Mouse (Mus musculus): ENCODE data around the gene Sag. TPM values are rescaled to one million over a fixed set of nuclear protein-coding genes. Genes with fewer than 3 reads are reported as not detected.
A peak's percentile ranks its signal among the peaks of the same experiment; 100 is the strongest.

Gene Sag
- polyA plus RNA-seq, 1 experiment from 2014 or later: 2.7 TPM

DNA sequence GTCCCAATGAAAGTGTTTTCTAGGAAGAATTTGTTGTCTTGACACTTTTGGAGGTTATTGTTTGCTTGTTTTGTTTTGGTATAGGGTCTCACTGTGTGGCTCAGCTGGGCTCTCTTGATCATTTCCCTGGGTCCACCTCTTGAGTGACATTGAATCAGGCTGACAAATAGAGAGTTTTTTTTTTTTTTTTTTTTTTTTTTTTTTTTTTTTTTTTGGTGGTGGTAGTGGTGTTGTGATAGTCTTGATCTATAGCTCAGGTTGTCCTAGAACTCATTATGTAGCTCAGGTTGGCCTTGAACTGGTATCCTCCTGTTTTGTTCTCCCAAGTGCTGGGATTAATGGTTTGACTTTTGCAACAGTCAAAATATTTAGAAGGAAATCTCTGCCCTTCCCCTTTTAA lies 61.4 kb downstream of the Sag start:
- Histone ChIP-seq H3K27me3 (no peaks in the 10 kb centered on the region), H3K9me3 (no peaks in the 10 kb centered on the region), H3K27ac (no peak overlapping the region), H3K4me1 (no peaks in the 10 kb centered on the region), H3K9ac (no peak overlapping the region), H3K4me2 (no peak overlapping the region), H3K4me3 (replicated peaks) (no peak overlapping the region), H3K36me3 (replicated peaks) (no peaks in the 10 kb centered on the region)
- no peak for ATAC-seq (ENCODE audit: low FRiP score)

DNA sequence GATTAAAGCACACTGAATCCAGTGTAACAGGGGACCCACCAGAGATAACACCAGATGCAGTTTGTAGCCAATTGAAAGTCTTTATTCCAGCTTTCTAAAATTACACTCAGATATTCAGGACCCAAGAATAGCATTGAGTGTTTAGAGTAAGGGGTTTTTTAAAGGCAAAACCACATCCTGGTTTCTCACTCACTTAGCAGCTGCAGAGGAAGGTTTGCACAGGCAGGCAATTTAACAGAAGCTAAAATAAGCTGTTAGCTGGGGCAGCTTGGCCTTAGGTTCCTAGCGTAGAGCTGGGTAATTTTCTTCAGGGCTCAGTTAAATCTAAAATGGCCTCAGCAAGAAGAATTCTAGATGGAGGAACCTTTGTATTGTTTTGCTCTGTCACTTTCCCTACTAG lies 63.2 kb downstream of the Sag start:
- Histone ChIP-seq H3K9ac (no peak overlapping the region), H3K9me3 (no peaks in the 10 kb centered on the region), H3K4me3 (replicated peaks) (no peak overlapping the region), H3K36me3 (replicated peaks) (no peaks in the 10 kb centered on the region), H3K4me1 (no peaks in the 10 kb centered on the region), H3K27me3 (no peaks in the 10 kb centered on the region), H3K4me2 (no peak overlapping the region), H3K27ac (no peak overlapping the region)
- WGBS: 88% methylated on average over 1 of the region's 1 CpGs
- no peak for ATAC-seq (ENCODE audit: low FRiP score)

DNA sequence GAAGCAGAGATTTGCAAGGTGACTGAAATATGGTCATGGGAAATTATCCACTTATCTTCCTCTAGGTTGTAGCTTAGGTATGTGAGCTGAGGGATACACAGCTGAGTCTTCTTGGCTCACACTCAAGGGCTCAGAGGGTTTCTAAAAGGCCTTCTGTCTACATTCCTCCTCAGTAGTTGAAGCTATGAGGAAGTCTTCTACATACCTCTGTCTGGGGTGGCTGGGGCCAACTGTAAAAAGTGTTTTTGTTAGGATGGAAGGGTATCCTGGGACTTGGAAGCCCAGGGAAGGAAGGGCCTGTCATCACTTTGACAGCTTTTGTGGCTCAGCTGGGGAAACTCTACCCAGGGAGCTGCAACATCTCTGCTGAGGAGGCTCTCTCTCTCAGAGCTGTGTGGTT lies 68.1 kb downstream of the Sag start:
- Histone ChIP-seq H3K9me3 (no peaks in the 10 kb centered on the region), H3K9ac (no peak overlapping the region), H3K27me3 (no peaks in the 10 kb centered on the region), H3K4me1 (no peaks in the 10 kb centered on the region), H3K4me3 (replicated peaks) (no peak overlapping the region), H3K4me2 (no peak overlapping the region), H3K27ac (no peak overlapping the region), H3K36me3 (replicated peaks) (no peaks in the 10 kb centered on the region)
- ATAC-seq (ENCODE audit: low FRiP score): no peak

GRCm38 (mm10) chr1:87873081-87873480 lies 69.6 kb downstream of the Sag start:
- Histone ChIP-seq H3K27me3 (no peaks in the 10 kb centered on the region), H3K4me2 (no peak overlapping the region), H3K36me3 (replicated peaks) (no peaks in the 10 kb centered on the region), H3K4me3 (replicated peaks) (no peak overlapping the region), H3K27ac (no peak overlapping the region), H3K9ac (no peak overlapping the region), H3K4me1 (peaks cover 7% of the 10 kb centered on the region), H3K9me3 (no peaks in the 10 kb centered on the region)
- no peak for ATAC-seq (ENCODE audit: low FRiP score)

- H3K27ac ChIP-seq: no peak overlapping the region
- WGBS: 97% methylated on average over 1 of the region's 1 CpGs
- ATAC-seq (ENCODE audit: low FRiP score): no peak
- no peak overlapping the region for H3K9ac ChIP-seq
- no peak overlapping the region for H3K4me3 ChIP-seq (replicated peaks)
- no peaks in the 10 kb centered on the region for H3K27me3 ChIP-seq
- H3K4me1 ChIP-seq: peaks cover 10% of the 10 kb centered on the region
- no peak overlapping the region for H3K4me2 ChIP-seq
- H3K9me3 ChIP-seq: no peaks in the 10 kb centered on the region
- H3K36me3 ChIP-seq (replicated peaks): 0 out of 2 replicates have a peak, but pooled peaks cover 3% of the 10 kb centered on the region
These were observed 72.6 kb downstream of the Sag start for GRCm38 (mm10) chr1:87876065-87876464.

DNA sequence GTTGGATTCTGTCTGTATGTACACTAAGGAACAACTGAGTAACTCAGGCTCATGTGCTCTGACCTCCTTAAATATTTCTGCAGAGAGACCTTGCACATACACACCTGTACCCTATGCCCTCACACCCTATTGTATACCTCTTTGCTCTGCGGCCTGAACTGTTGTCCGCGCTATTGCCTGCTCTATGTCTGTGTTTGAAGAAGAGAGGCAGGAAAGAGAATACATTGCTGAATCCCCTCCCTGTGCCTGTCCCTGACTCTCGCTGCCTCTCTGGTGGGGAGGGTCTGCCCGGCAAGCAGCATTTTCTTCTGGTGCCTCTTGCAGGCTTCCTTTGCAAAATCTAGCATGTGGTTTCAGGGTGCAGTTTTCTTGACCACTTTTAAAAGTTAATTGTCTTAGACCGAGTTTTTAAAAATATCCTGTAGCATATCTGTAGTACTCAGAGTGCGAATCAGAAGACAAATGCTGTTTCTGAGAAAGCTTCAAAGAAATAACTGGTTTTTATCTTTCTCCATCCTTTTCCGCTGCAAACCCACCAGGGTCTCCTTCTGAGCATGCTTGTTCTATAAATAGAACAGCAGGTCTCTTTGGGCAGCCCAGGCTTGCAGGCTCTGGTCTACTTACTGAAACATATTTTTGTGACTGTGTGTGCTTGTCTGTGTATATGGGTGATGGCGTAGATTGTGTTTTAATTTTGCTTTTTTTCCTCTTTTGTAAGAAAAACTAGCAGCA lies 74.2 kb downstream of the Sag start:
- H3K27me3 ChIP-seq: no peaks in the 10 kb centered on the region
- no peak overlapping the region for H3K27ac ChIP-seq
- H3K4me1 ChIP-seq: peaks cover 10% of the 10 kb centered on the region
- ATAC-seq (ENCODE audit: low FRiP score): no peak
- 0 out of 2 replicates have a peak, but pooled peaks cover 7% of the 10 kb centered on the region for H3K36me3 ChIP-seq (replicated peaks)
- H3K9me3 ChIP-seq: no peaks in the 10 kb centered on the region
- no peak overlapping the region for H3K4me2 ChIP-seq
- H3K4me3 ChIP-seq (replicated peaks): no peak overlapping the region
- H3K9ac ChIP-seq: no peak overlapping the region
- WGBS: 83% methylated on average over 9 of the region's 9 CpGs

- H3K4me1 ChIP-seq: peaks cover 10% of the 10 kb centered on the region
- no peaks in the 10 kb centered on the region for H3K9me3 ChIP-seq
- H3K4me2 ChIP-seq: no peak overlapping the region
- no peaks in the 10 kb centered on the region for H3K27me3 ChIP-seq
- no peak for ATAC-seq (ENCODE audit: low FRiP score)
- no peak overlapping the region for H3K4me3 ChIP-seq (replicated peaks)
- H3K9ac ChIP-seq: no peak overlapping the region
- no peak overlapping the region for H3K27ac ChIP-seq
- H3K36me3 ChIP-seq (replicated peaks): 0 out of 2 replicates have a peak, but pooled peaks cover 11% of the 10 kb centered on the region
- 85% methylated on average over 3 of the region's 3 CpGs for WGBS
These were observed 75.6 kb downstream of the Sag start for GRCm38 (mm10) chr1:87879034-87879433.

DNA sequence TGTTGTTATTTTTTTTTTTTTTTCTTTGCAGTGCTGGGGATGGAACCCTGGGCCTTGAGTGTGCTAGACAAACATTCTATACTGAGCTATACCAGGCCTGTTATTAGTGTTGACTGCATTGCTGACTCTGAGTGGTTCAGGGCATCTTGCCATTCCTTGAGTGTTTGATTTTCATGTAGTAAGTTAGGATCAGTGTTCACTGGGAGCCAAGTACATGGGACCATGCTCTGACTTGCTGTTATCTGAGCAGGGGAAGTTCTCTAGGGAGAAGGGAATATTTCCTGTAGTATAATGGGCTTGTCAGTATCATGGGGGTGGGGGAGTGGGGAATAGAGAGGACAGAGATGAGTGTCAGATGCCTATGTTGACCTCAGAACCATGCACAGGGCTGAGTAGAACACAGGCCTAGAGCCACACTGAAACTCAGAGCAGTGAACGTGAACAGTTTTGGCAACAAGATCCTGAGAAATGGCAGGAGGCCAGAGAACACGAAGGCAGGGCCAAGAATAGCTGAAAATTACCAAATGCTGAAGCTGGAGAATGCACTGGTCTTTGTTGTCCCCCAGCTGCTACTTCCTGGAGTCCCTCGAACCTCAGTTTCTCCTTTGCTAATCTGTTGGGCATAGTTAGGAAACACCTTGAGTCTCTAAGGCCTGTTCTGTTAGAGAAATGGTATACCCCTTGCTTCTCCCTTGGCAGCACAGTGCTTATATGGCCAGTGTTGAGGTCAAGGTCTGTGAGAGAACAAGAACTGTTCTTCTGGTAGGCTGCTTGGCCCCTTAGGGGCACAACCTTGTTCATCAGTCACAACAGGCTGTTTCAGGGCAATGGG lies 76.2 kb downstream of the Sag start:
- ATAC-seq (ENCODE audit: low FRiP score): no peak
- Histone ChIP-seq H3K27me3 (no peaks in the 10 kb centered on the region), H3K4me2 (no peak overlapping the region), H3K9me3 (no peaks in the 10 kb centered on the region), H3K4me3 (replicated peaks) (no peak overlapping the region), H3K4me1 (peaks cover 10% of the 10 kb centered on the region), H3K9ac (no peak overlapping the region), H3K27ac (peak overlapping the region; percentile 32; the same call in 1 of the 2 replicates), H3K36me3 (replicated peaks) (0 out of 2 replicates have a peak, but pooled peaks cover 11% of the 10 kb centered on the region)
- 76% methylated on average over 3 of the region's 3 CpGs for WGBS

GRCm38 (mm10) chr1:87880326-87880627 lies 76.8 kb downstream of the Sag start:
- Histone ChIP-seq H3K9me3 (no peaks in the 10 kb centered on the region), H3K27me3 (no peaks in the 10 kb centered on the region), H3K4me2 (no peak overlapping the region), H3K4me3 (replicated peaks) (no peak overlapping the region), H3K36me3 (replicated peaks) (0 out of 2 replicates have a peak, but pooled peaks cover 11% of the 10 kb centered on the region), H3K27ac (no peak overlapping the region), H3K9ac (no peak overlapping the region), H3K4me1 (peaks cover 10% of the 10 kb centered on the region)
- no peak for ATAC-seq (ENCODE audit: low FRiP score)
- WGBS: 84% methylated on average over 6 of the region's 6 CpGs

DNA sequence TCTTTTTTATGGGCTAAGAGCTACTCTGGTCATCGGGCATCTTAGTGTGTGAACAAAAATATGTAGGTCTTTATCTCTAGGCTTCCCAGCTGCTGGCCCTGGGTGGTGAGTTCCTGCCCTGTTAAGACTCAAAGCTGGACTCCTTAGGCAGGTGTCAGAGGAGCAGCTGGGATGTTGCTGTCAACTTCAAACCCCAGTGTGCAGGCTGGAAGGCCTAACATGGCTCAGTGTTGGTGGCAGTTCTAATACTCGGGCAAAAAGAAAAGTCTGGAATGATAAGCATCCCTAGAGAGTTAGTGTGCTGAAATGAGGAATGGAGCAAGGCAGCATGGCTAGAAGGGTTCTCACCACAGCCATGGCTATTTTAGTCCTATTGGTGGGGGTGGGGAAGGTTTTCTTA lies 77.4 kb downstream of the Sag start:
- WGBS: 90% methylated on average over 2 of the region's 2 CpGs
- Histone ChIP-seq H3K4me2 (no peak overlapping the region), H3K4me1 (peaks cover 10% of the 10 kb centered on the region), H3K4me3 (replicated peaks) (no peak overlapping the region), H3K36me3 (replicated peaks) (0 out of 2 replicates have a peak, but pooled peaks cover 11% of the 10 kb centered on the region), H3K27ac (no peak overlapping the region), H3K9me3 (no peaks in the 10 kb centered on the region), H3K27me3 (no peaks in the 10 kb centered on the region), H3K9ac (no peak overlapping the region)
- no peak for ATAC-seq (ENCODE audit: low FRiP score)

- Histone ChIP-seq H3K27ac (no peak overlapping the region), H3K27me3 (no peaks in the 10 kb centered on the region), H3K9ac (no peak overlapping the region), H3K36me3 (replicated peaks) (0 out of 2 replicates have a peak, but pooled peaks cover 11% of the 10 kb centered on the region), H3K4me1 (peaks cover 10% of the 10 kb centered on the region), H3K9me3 (no peaks in the 10 kb centered on the region), H3K4me2 (no peak overlapping the region), H3K4me3 (replicated peaks) (no peak overlapping the region)
- no peak for ATAC-seq (ENCODE audit: low FRiP score)
- 86% methylated on average over 4 of the region's 4 CpGs for WGBS
These were observed 78.2 kb downstream of the Sag start for GRCm38 (mm10) chr1:87881726-87882125.

DNA sequence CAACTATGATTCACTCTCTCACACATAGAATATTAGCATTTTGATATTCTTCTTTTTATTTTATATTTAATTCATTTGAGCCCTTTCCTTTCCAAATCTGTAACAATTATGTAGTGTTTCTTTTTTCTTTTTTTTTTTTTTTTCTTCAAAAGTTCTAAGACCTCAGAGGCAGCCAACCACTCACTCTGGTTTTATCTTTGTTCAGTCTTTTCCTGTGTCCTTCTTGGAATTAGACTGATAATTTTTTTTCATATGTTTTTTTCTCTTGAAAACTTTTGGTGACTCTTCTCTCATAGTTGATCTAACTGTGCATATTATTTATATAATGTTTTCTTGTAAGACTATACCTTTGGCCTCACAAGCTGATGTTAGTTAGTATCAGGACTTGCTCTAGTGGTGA lies 79.1 kb downstream of the Sag start:
- H3K9ac ChIP-seq: no peak overlapping the region
- ATAC-seq (ENCODE audit: low FRiP score): no peak
- no peak overlapping the region for H3K27ac ChIP-seq
- 0 out of 2 replicates have a peak, but pooled peaks cover 11% of the 10 kb centered on the region for H3K36me3 ChIP-seq (replicated peaks)
- no peak overlapping the region for H3K4me3 ChIP-seq (replicated peaks)
- H3K4me2 ChIP-seq: no peak overlapping the region
- H3K9me3 ChIP-seq: no peaks in the 10 kb centered on the region
- no peaks in the 10 kb centered on the region for H3K27me3 ChIP-seq
- peaks cover 6% of the 10 kb centered on the region for H3K4me1 ChIP-seq

GRCm38 (mm10) chr1:87890960-87891359 lies 87.5 kb downstream of the Sag start:
- Histone ChIP-seq H3K4me2 (no peak overlapping the region), H3K9ac (no peak overlapping the region), H3K4me1 (peaks cover 3% of the 10 kb centered on the region; the same call in 1 of the 2 replicates), H3K9me3 (no peaks in the 10 kb centered on the region), H3K27ac (no peak overlapping the region), H3K27me3 (no peaks in the 10 kb centered on the region), H3K4me3 (replicated peaks) (no peak overlapping the region), H3K36me3 (replicated peaks) (no peaks in the 10 kb centered on the region)
- ATAC-seq (ENCODE audit: low FRiP score): no peak
- 83% methylated on average over 1 of the region's 1 CpGs for WGBS

All from forebrain, embryonic 12.5 days (tissue).